25 mouse cellular contexts compared by ENCODE assay signal in the genomic region with DNA sequence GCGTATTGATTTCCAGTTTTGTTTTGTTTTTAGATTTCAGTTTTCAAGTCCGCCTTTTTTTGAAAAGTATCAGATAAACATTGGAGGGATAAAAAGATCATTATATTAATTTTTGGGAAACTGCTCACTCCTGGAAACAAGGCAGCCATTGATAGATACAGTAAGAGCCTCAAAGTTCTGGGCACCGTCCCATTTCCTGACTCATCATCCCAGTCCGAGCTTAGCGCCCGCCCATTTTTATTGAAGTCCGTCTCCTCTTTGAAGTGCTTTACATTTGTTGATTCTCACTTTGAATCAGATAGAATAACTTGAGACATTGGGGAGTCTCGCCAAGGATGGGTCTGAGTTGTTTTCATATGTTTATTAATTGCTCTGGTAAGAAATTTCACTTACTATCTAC. TPM values are rescaled to one million over a fixed set of nuclear protein-coding genes. Genes with fewer than 3 reads are reported as not detected.
A peak's percentile ranks its signal among the peaks of the same experiment; 100 is the strongest.
DNase-seq lines count a peak whose midpoint lies in the region; ATAC-seq lines count a peak whose summit lies in the region.
"Had no signal": no experiment of that assay in that cellular context is flagged by ENCODE, and none has a peak within 500 bp of the region (broad histone marks: within the 10 kb centered on the region; RNA-seq: fewer than 3 reads in every experiment).

No protein-coding gene starts in this region.

- peak; percentile 21 for DNase-seq in adrenal gland, postnatal 14 days
- no peak for DNase-seq in adrenal gland, adult 8-10 months
- peak; percentile 35 for DNase-seq in heart, adult 11 months
- DNase-seq in Muller cell, postnatal 12 days (ENCODE audit: inconsistent ontology term): peak; percentile 88
- no peak for DNase-seq in kidney, postnatal 4 days
- DNase-seq in layer of hippocampus, postnatal 10 days (ENCODE audit: low spot score in 2 of 2): no peak
- DNase-seq: B cell, adult 2 months; cerebellum, adult 2 months; cerebellum, postnatal 10 days; gastrocnemius, postnatal 25 days; heart, postnatal 10 days; heart, postnatal 4 days; kidney, adult 8-10 months had no signal

- no peaks in the 10 kb centered on the region for H3K9me3 ChIP-seq in heart, embryonic 12.5 days (replicated peaks)
- H3K9me3 ChIP-seq: embryonic facial prominence, embryonic 10.5 days; forebrain, embryonic 13.5 days; hindbrain, embryonic 12.5 days had no signal

- no peaks in the 10 kb centered on the region for H3K36me3 ChIP-seq in heart, embryonic 12.5 days
- H3K36me3 ChIP-seq: embryonic facial prominence, embryonic 10.5 days; G1E; hindbrain, embryonic 12.5 days had no signal

- peaks cover 17% of the 10 kb centered on the region for H3K4me1 ChIP-seq in heart, embryonic 12.5 days (replicated peaks)

- H3K9ac ChIP-seq in heart, embryonic 12.5 days: no peak overlapping the region
- H3K9ac ChIP-seq: forebrain, embryonic 13.5 days; hindbrain, embryonic 12.5 days had no signal

- H3K27ac ChIP-seq in heart, embryonic 12.5 days (ENCODE audit: poor library complexity, severe bottlenecking): no peak overlapping the region
- H3K27ac ChIP-seq: embryonic facial prominence, embryonic 10.5 days; forebrain, embryonic 13.5 days; hindbrain, embryonic 12.5 days had no signal

- H3K27me3 ChIP-seq in heart, embryonic 12.5 days (replicated peaks): no peaks in the 10 kb centered on the region
- H3K27me3 ChIP-seq: forebrain, embryonic 13.5 days; Patski had no signal

- no peak overlapping the region for H3K4me3 ChIP-seq in heart, embryonic 12.5 days
- H3K4me3 ChIP-seq: embryonic facial prominence, embryonic 10.5 days; forebrain, embryonic 13.5 days; hindbrain, embryonic 12.5 days had no signal

- WGBS in heart, embryonic 12.5 days: 80% methylated on average over 8 of the region's 8 CpGs

- no peak overlapping the region for H3K4me2 ChIP-seq in heart, embryonic 12.5 days
- H3K4me2 ChIP-seq: forebrain, embryonic 13.5 days; hindbrain, embryonic 12.5 days had no signal

- no peak for ATAC-seq in heart, embryonic 12.5 days (ENCODE audit: insufficient number of reproducible peaks, low FRiP score)
- ATAC-seq: activated CD4-positive, CD25-positive, alpha-beta regulatory T cell, adult 4 months; CD4-positive, CD25-positive, alpha-beta regulatory T cell, adult 4 months; forebrain, embryonic 13.5 days; hindbrain, embryonic 16.5 days; inflammation-experienced regulatory T-cells, adult 6 months; intestine, postnatal 0 days; Patski had no signal

RNA-seq across cellular contexts. Expression of a gene that starts 43.7 kb away (rescaled TPM):
- 15.7 and 17.9 TPM in 2 replicates for total RNA-seq in adrenal gland, postnatal 14 days (2021)
- 10 to 100 TPM; 25.6 to 50.2 (median 31.1) TPM for total RNA-seq in adrenal gland, adult 8-10 months (2022)
- polyA plus RNA-seq in heart, embryonic 12.5 days (2016; fragmentation: Nextera tagmentation; extraction: Ambion mirVana): 140 and 144 TPM in 2 replicates
- total RNA-seq in layer of hippocampus, postnatal 10 days (2021): 100 to 1,000 TPM; 140 to 143 TPM
- total RNA-seq: granulocyte monocyte progenitor cell, adult 5-6 weeks had no signal
- polyA plus RNA-seq: G1E had no signal

Comparison
In these comparisons a context has a peak if more than half of its experiments do, and no peak if none do; other contexts are left out.
1. DNase-seq: peak in adrenal gland, postnatal 14 days (single experiment), heart, adult 11 months (single experiment) and Muller cell, postnatal 12 days (single experiment); none in adrenal gland, adult 8-10 months (single experiment), kidney, postnatal 4 days (0 of 2) and layer of hippocampus, postnatal 10 days (0 of 2).